Mouse (Mus musculus) liver, adult 2 months (tissue): Measurements from ENCODE around the gene Mgst1.

Experiments
- CTCF ChIP-seq: fragments of 200-500 bp; IDR thresholded peaks from 2 replicates; pipeline ENCODE4 v1.5.1; 2011; ENCODE audit warnings: low read depth, low read length, control low read depth
- POLR2A ChIP-seq: fragments of 200-500 bp; IDR thresholded peaks from 2 replicates; pipeline ENCODE4 v1.6.1; 2011; ENCODE audit warnings: low read length, control low read depth; ENCODE audit not compliant: insufficient read depth; ENCODE audit errors: extremely low read depth

GRCm38 (mm10) chr6:138101843-138102242 lies 38.3 kb upstream of the Mgst1 start:
- TF ChIP-seq CTCF (no peak), POLR2A (no peak)
